Mouse (Mus musculus): ENCODE results near the gene Sema5b. TPM values are rescaled to one million over a fixed set of nuclear protein-coding genes. Genes with fewer than 3 reads are reported as not detected.

The Sema5b gene
- polyA plus RNA-seq (2015; fragmentation: Nextera tagmentation; extraction: Ambion mirVana): 0.13 and 0.21 TPM in 2 replicates

- H3K27ac ChIP-seq (replicated peaks): no peak within 1 kb of the TSS
- peak within 1 kb of the TSS; percentile 60 for H3K4me2 ChIP-seq
- H3K36me3 ChIP-seq (replicated peaks): no peaks in the 10 kb centered on the region
- no peaks in the 10 kb centered on the region for H3K4me1 ChIP-seq (replicated peaks)
- peaks cover 89% of the 10 kb centered on the region for H3K27me3 ChIP-seq
- peak within 1 kb of the TSS; percentile 42 for H3K4me3 ChIP-seq (replicated peaks)
- no peak for ATAC-seq (ENCODE audit: insufficient read depth)
- under 1% methylated on average over 50 of the region's 54 CpGs for WGBS (ENCODE audit: insufficient replicate concordance)
- no peak within 1 kb of the TSS for H3K9ac ChIP-seq
- H3K9me3 ChIP-seq (replicated peaks): no peaks in the 10 kb centered on the region
Measured at GRCm38 (mm10) chr16:35541117-35541641, at the start of gene Sema5b. Gene Sema5b (plus strand): TSS chr16:35541145.

GRCm38 (mm10) chr16:35500342-35500741 is 40.6 kb upstream of the Sema5b start:
- H3K36me3 ChIP-seq (replicated peaks): no peaks in the 10 kb centered on the region
- 62% methylated on average over 3 of the region's 3 CpGs for WGBS (ENCODE audit: insufficient replicate concordance)
- no peak for ATAC-seq (ENCODE audit: insufficient read depth)
- H3K27me3 ChIP-seq: no peaks in the 10 kb centered on the region
- no peak overlapping the region for H3K4me3 ChIP-seq (replicated peaks)
- no peak overlapping the region for H3K27ac ChIP-seq (replicated peaks)
- no peak overlapping the region for H3K9ac ChIP-seq
- H3K4me1 ChIP-seq (replicated peaks): no peaks in the 10 kb centered on the region
- H3K4me2 ChIP-seq: no peak overlapping the region
- no peaks in the 10 kb centered on the region for H3K9me3 ChIP-seq (replicated peaks)

GRCm38 (mm10) chr16:35501106-35501760 is 39.7 kb upstream of the Sema5b start:
- Histone ChIP-seq H3K4me2 (no peak overlapping the region), H3K9ac (no peak overlapping the region), H3K9me3 (replicated peaks) (no peaks in the 10 kb centered on the region), H3K27me3 (no peaks in the 10 kb centered on the region), H3K4me3 (replicated peaks) (no peak overlapping the region), H3K36me3 (replicated peaks) (no peaks in the 10 kb centered on the region), H3K27ac (replicated peaks) (no peak overlapping the region), H3K4me1 (replicated peaks) (no peaks in the 10 kb centered on the region)
- no peak for ATAC-seq (ENCODE audit: insufficient read depth)
- WGBS (ENCODE audit: insufficient replicate concordance): 68% methylated on average over 4 of the region's 4 CpGs

- H3K4me3 ChIP-seq (replicated peaks): no peak overlapping the region
- no peaks in the 10 kb centered on the region for H3K36me3 ChIP-seq (replicated peaks)
- no peak overlapping the region for H3K9ac ChIP-seq
- no peaks in the 10 kb centered on the region for H3K9me3 ChIP-seq (replicated peaks)
- no peak for ATAC-seq (ENCODE audit: insufficient read depth)
- 69% methylated on average over 11 of the region's 11 CpGs for WGBS (ENCODE audit: insufficient replicate concordance)
- no peak overlapping the region for H3K27ac ChIP-seq (replicated peaks)
- H3K4me1 ChIP-seq (replicated peaks): no peaks in the 10 kb centered on the region
- H3K4me2 ChIP-seq: no peak overlapping the region
- H3K27me3 ChIP-seq: no peaks in the 10 kb centered on the region
Measured at GRCm38 (mm10) chr16:35502456-35502855, 38.5 kb upstream of the Sema5b start.

GRCm38 (mm10) chr16:35504266-35504665 is 36.7 kb upstream of the Sema5b start:
- no peak overlapping the region for H3K27ac ChIP-seq (replicated peaks)
- no peaks in the 10 kb centered on the region for H3K36me3 ChIP-seq (replicated peaks)
- H3K27me3 ChIP-seq: no peaks in the 10 kb centered on the region
- no peak overlapping the region for H3K4me2 ChIP-seq
- H3K9ac ChIP-seq: no peak overlapping the region
- WGBS (ENCODE audit: insufficient replicate concordance): 69% methylated on average over 8 of the region's 8 CpGs
- no peaks in the 10 kb centered on the region for H3K4me1 ChIP-seq (replicated peaks)
- ATAC-seq (ENCODE audit: insufficient read depth): no peak
- H3K4me3 ChIP-seq (replicated peaks): no peak overlapping the region
- no peaks in the 10 kb centered on the region for H3K9me3 ChIP-seq (replicated peaks)

GRCm38 (mm10) chr16:35505786-35506185 is 35.2 kb upstream of the Sema5b start:
- WGBS (ENCODE audit: insufficient replicate concordance): 72% methylated on average over 4 of the region's 4 CpGs
- no peak for ATAC-seq (ENCODE audit: insufficient read depth)
- Histone ChIP-seq H3K27me3 (no peaks in the 10 kb centered on the region), H3K27ac (replicated peaks) (no peak overlapping the region), H3K9me3 (replicated peaks) (no peaks in the 10 kb centered on the region), H3K4me2 (no peak overlapping the region), H3K4me1 (replicated peaks) (no peaks in the 10 kb centered on the region), H3K36me3 (replicated peaks) (no peaks in the 10 kb centered on the region), H3K4me3 (replicated peaks) (no peak overlapping the region), H3K9ac (no peak overlapping the region)

- no peak overlapping the region for H3K4me2 ChIP-seq
- 63% methylated on average over 6 of the region's 6 CpGs for WGBS (ENCODE audit: insufficient replicate concordance)
- no peaks in the 10 kb centered on the region for H3K4me1 ChIP-seq (replicated peaks)
- no peaks in the 10 kb centered on the region for H3K9me3 ChIP-seq (replicated peaks)
- no peaks in the 10 kb centered on the region for H3K36me3 ChIP-seq (replicated peaks)
- no peak overlapping the region for H3K4me3 ChIP-seq (replicated peaks)
- H3K9ac ChIP-seq: no peak overlapping the region
- H3K27ac ChIP-seq (replicated peaks): no peak overlapping the region
- no peaks in the 10 kb centered on the region for H3K27me3 ChIP-seq
- ATAC-seq (ENCODE audit: insufficient read depth): no peak
Measured at GRCm38 (mm10) chr16:35508581-35508980, 32.4 kb upstream of the Sema5b start.

GRCm38 (mm10) chr16:35509331-35510070 is 31.4 kb upstream of the Sema5b start:
- no peak for ATAC-seq (ENCODE audit: insufficient read depth)
- H3K4me3 ChIP-seq (replicated peaks): no peak overlapping the region
- WGBS (ENCODE audit: insufficient replicate concordance): 42% methylated on average over 11 of the region's 11 CpGs
- H3K27me3 ChIP-seq: no peaks in the 10 kb centered on the region
- H3K9me3 ChIP-seq (replicated peaks): no peaks in the 10 kb centered on the region
- no peak overlapping the region for H3K9ac ChIP-seq
- H3K4me2 ChIP-seq: no peak overlapping the region
- H3K36me3 ChIP-seq (replicated peaks): no peaks in the 10 kb centered on the region
- no peak overlapping the region for H3K27ac ChIP-seq (replicated peaks)
- no peaks in the 10 kb centered on the region for H3K4me1 ChIP-seq (replicated peaks)

- no peak overlapping the region for H3K4me2 ChIP-seq
- H3K9me3 ChIP-seq (replicated peaks): no peaks in the 10 kb centered on the region
- H3K4me1 ChIP-seq (replicated peaks): no peaks in the 10 kb centered on the region
- H3K27ac ChIP-seq (replicated peaks): no peak overlapping the region
- no peak for ATAC-seq (ENCODE audit: insufficient read depth)
- peaks cover 7% of the 10 kb centered on the region; the same call in 1 of the 2 replicates for H3K27me3 ChIP-seq
- 44% methylated on average over 21 of the region's 21 CpGs for WGBS (ENCODE audit: insufficient replicate concordance)
- H3K36me3 ChIP-seq (replicated peaks): no peaks in the 10 kb centered on the region
- H3K4me3 ChIP-seq (replicated peaks): no peak overlapping the region
- H3K9ac ChIP-seq: no peak overlapping the region
Measured at GRCm38 (mm10) chr16:35515977-35516612, 24.9 kb upstream of the Sema5b start.

- H3K27ac ChIP-seq (replicated peaks): no peak overlapping the region
- H3K9me3 ChIP-seq (replicated peaks): no peaks in the 10 kb centered on the region
- no peak overlapping the region for H3K4me3 ChIP-seq (replicated peaks)
- H3K9ac ChIP-seq: no peak overlapping the region
- H3K36me3 ChIP-seq (replicated peaks): no peaks in the 10 kb centered on the region
- no peak for ATAC-seq (ENCODE audit: insufficient read depth)
- H3K27me3 ChIP-seq: peaks cover 7% of the 10 kb centered on the region; the same call in 1 of the 2 replicates
- no peak overlapping the region for H3K4me2 ChIP-seq
- 36% methylated on average over 23 of the region's 23 CpGs for whole genome bisulfite sequencing (ENCODE audit: insufficient replicate concordance)
- no peaks in the 10 kb centered on the region for H3K4me1 ChIP-seq (replicated peaks)
Measured at GRCm38 (mm10) chr16:35517976-35518951, 22.7 kb upstream of the Sema5b start.

Measured in liver, embryonic 15.5 days (tissue).